Mouse (Mus musculus) neural tube, embryonic 11.5 days (tissue): Measurements from ENCODE around the gene Scnn1b. TPM values are rescaled to one million over a fixed set of nuclear protein-coding genes. Genes with fewer than 3 reads are reported as not detected.

ENCODE experiments used
- ATAC-seq: fragments of 200-750 bp; cut with Nextera tagmentation; 2 replicates; pipeline ENCODE4 v1.8.0; 2017; ENCODE audit warnings: moderate number of reproducible peaks, mild to moderate bottlenecking, moderate TSS enrichment, moderate library complexity; ENCODE audit not compliant: insufficient read depth, low FRiP score, low TSS enrichment
- DNase-seq: peaks from one replicate; pipeline ENCODE4 v3.0.0-alpha.2; 2015; ENCODE audit warnings: low spot score
- H3K27ac ChIP-seq: fragments of 300-500 bp; sonication (generic); 2 replicates; pipeline ENCODE4 v1.5.1; 2014; ENCODE audit warnings: low read depth, mild to moderate bottlenecking, low read length
- H3K27me3 ChIP-seq: fragments of 300-500 bp; sonication (generic); 2 replicates; pipeline ENCODE4 v1.6.1; 2014; ENCODE audit warnings: mild to moderate bottlenecking, low read length, mixed read lengths; ENCODE audit not compliant: control insufficient read depth, insufficient read depth
- H3K36me3 ChIP-seq: fragments of 300-500 bp; sonication (generic); 2 replicates; pipeline ENCODE4 v1.6.1; 2014; ENCODE audit warnings: mild to moderate bottlenecking, low read length, moderate library complexity, mixed read lengths; ENCODE audit not compliant: control insufficient read depth, insufficient read depth
- H3K4me1 ChIP-seq: fragments of 300-500 bp; sonication (generic); 2 replicates; pipeline ENCODE4 v1.6.1; 2014; ENCODE audit warnings: low read length, mixed read lengths; ENCODE audit not compliant: control insufficient read depth, insufficient read depth
- H3K4me2 ChIP-seq: fragments of 300-500 bp; sonication (generic); 2 replicates; pipeline ENCODE4 v1.6.1; 2014; ENCODE audit warnings: low read depth, mild to moderate bottlenecking, moderate library complexity
- H3K4me3 ChIP-seq: fragments of 300-500 bp; sonication (generic); 2 replicates; pipeline ENCODE4 v1.5.1; 2014; ENCODE audit warnings: low read depth, low read length
- H3K9ac ChIP-seq: fragments of 300-500 bp; sonication (generic); 2 replicates; pipeline ENCODE4 v1.6.1; 2014; ENCODE audit warnings: mild to moderate bottlenecking, low read length
- H3K9me3 ChIP-seq: fragments of 300-500 bp; sonication (generic); 2 replicates; pipeline ENCODE4 v1.6.1; 2016; ENCODE audit warnings: low read length; ENCODE audit not compliant: control insufficient read depth
- WGBS: fragments of 180-500 bp; shearing (Covaris S2); extraction: QIAGEN DNeasy Blood & Tissue Kit; methylation state at CpG from one replicate; pipeline ENCODE4 v1.1.7; 2014; 5-methylcytosine and 5-hydroxymethylcytosine counted together
- polyA plus RNA-seq: library from polyadenylated mRNA; unstranded; fragments of >200 nt; fragmentation: Nextera tagmentation; extraction: Ambion mirVana; gene quantifications from 2 replicates; pipeline ENCODE4 v1.2.1, GENCODE M21; 2014

Scnn1b gene
- polyA plus RNA-seq, 1 experiment from 2014 or later, result 0.19 TPM

DNA sequence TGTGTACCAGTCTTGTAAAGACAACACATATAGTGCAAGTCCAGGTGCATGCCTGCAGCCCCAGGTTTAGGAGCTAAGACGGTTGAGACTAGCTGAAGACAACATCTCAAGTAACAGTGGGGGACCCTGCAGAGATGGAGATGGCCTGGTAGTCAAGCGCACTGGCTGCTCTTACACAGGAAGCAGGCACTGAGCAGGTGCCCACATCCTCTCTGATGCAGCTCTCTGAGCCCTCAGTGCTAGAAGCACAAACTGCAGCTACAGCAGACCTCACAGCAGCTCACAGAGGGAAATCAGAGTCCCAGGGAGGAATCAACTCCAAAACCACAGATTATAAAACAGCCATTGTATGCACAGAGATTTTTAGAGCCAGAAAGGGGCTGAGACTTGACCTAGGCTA is 69.5 kb downstream of the Scnn1b start:
- WGBS, result 90% methylated on average over 2 of the region's 2 CpGs

DNA sequence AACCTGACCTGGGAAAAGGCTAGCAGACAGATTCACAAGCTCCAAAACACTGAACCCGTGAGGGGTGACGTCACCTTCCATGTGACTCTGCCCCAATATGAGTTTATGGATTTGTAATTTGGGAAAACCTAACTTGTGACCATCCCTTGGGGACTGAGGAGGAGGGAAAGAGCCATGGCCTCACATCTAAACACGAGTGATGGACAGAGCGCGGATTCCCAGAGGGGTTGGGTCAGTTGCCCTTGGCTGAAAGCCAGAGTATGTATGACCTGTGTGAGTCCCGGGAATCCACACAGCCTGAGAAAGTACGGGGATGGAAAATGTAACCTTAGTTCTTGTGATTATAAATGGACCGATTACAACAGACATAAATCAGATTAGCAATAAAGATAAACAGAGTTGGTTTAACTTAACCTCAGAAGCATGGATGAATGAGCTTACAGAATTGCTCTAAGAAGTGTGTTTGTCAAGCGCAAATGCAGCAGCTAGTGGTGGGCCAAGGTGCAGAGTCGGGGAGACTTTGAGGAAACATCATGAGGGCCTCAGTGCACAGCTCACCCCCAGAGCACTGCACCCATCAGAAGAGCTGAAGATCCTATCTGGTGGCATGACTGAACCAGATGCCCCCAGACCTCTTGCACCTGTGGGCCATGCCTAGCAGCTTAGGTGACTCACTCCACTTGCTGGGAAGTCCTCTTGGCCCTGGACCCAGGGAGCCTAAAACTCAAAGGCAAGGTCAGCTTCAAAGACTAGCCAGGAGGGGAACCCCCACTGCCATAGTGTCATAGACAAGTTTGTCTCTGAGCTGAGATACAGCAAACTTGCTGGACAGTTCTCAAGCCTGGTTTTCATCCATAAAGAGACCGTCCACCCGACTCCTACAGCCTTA is 71.3 kb downstream of the Scnn1b start:
- H3K4me3 ChIP-seq, result no peak overlapping the region
- no peaks in the 10 kb centered on the region for H3K27me3 ChIP-seq
- H3K27ac ChIP-seq, result no peak overlapping the region
- ATAC-seq (no peak), DNase-seq (peak; percentile 31)
- H3K36me3 ChIP-seq, result no peaks in the 10 kb centered on the region
- H3K4me1 ChIP-seq, result no peaks in the 10 kb centered on the region
- WGBS, result 80% methylated on average over 12 of the region's 12 CpGs
- H3K9ac ChIP-seq, result no peak overlapping the region
- no peaks in the 10 kb centered on the region for H3K9me3 ChIP-seq
- H3K4me2 ChIP-seq, result no peak overlapping the region

More for the DNA sequence above, 69.5 kb downstream of the Scnn1b start:
- Histone ChIP-seq H3K27ac (no peak overlapping the region), H3K4me1 (no peaks in the 10 kb centered on the region), H3K27me3 (no peaks in the 10 kb centered on the region), H3K9me3 (no peaks in the 10 kb centered on the region), H3K4me2 (no peak overlapping the region), H3K36me3 (no peaks in the 10 kb centered on the region), H3K4me3 (no peak overlapping the region), H3K9ac (no peak overlapping the region)
- DNase-seq, result no peak
- ATAC-seq, result no peak

DNA sequence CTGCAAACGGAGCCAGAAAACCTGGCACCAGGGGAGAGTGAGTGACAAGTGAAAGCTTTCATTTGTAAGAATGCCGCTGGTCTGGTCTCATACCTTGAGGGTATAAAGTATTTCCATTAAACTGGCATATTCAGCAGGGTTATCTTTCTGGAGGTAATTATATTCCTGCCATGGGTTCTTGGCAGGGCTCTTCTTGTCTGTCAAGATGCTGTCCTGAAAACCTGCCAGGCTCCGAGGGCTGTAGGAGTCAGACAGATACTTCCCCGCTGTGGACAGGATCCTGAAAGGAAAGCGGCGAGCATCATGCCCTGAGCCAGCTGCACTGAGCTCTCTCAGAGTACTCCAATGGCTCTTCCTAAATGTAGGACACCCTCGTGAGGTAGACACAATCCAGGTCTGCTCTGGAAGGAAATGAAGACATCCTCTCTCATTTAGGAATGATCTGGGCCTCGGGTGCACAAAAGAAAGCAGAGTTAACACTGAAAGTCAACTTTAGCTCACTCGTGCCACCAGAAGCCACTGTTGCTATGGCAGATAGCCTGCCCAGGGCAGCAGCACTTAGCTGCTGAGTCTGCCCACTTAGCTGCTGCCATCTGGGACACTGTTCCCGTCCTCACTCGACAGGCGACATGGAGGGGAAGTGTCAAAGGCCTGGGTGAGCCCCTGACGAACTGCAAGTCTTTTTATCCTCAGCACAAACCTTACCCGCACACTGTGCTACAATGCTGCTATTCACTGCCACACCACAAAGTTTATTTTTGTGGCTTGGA is 72.2 kb downstream of the Scnn1b start:
- H3K36me3 ChIP-seq, result no peaks in the 10 kb centered on the region
- H3K4me2 ChIP-seq, result no peak overlapping the region
- no peak overlapping the region for H3K27ac ChIP-seq
- WGBS, result 78% methylated on average over 14 of the region's 14 CpGs
- no peak for ATAC-seq
- H3K9me3 ChIP-seq, result no peaks in the 10 kb centered on the region
- H3K27me3 ChIP-seq, result no peaks in the 10 kb centered on the region
- DNase-seq, result no peak
- no peak overlapping the region for H3K9ac ChIP-seq
- no peak overlapping the region for H3K4me3 ChIP-seq
- no peaks in the 10 kb centered on the region for H3K4me1 ChIP-seq

DNA sequence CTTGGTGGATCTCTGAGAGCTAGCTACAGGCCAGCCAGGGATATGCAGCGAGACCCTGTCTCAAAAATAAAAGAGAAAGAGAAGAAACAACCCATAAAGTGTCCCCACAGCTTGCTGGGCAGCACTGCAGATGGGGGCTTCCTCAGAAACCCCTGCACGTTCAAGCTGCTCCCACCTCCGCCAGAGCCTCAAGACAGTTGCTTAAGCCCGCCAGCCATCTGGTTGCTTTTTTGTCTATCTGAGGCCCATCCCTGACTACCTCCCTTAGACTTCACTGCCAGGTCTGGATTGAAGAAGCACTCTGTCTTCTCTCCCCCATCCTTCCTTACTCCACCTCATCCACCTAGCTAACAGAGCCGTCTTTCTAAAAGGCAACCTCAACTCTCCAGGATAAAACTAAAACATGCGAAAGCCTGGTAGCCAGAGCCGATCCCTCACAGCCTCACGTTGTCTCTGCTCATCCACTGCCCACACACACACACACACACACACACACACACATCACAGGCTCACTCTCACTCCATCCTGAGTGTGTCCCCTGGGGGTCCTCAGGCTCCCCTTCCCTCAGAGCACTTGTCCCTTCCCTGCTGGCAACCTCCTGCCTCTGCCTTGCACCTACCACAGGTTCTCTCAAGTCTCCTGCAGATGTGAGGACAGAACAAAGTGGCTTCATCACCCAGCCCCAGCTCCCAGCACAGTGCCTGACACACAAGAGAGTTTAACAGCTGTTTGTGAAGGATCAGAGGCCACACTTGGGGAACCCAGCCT is 73.5 kb downstream of the Scnn1b start:
- no peak overlapping the region for H3K4me3 ChIP-seq
- ATAC-seq, result no peak
- H3K4me2 ChIP-seq, result no peak overlapping the region
- DNase-seq, result no peak
- H3K36me3 ChIP-seq, result no peaks in the 10 kb centered on the region
- no peaks in the 10 kb centered on the region for H3K27me3 ChIP-seq
- no peak overlapping the region for H3K27ac ChIP-seq
- 74% methylated on average over 8 of the region's 8 CpGs for WGBS
- H3K9ac ChIP-seq, result no peak overlapping the region
- H3K4me1 ChIP-seq, result no peaks in the 10 kb centered on the region
- H3K9me3 ChIP-seq, result no peaks in the 10 kb centered on the region

DNA sequence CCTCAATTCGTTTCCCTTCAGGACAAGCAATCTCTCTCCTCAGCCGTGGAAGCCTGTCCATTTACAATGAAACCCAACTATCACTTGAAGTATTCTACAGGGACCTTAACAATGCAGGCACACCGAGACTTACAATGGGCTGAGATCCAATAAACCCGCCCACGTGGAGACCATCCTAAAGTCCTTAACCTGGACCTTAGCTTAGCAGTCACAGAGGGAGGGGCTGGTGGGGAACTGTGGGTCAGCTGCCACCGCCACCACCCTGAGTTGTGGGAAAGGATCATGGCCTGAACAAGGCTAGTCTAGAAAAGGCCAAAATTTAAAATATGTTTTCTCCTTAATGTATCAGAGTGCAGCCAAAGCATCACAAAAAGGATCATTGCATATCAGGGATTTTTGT is 74.4 kb downstream of the Scnn1b start:
- Histone ChIP-seq H3K36me3 (no peaks in the 10 kb centered on the region), H3K27me3 (no peaks in the 10 kb centered on the region), H3K27ac (no peak overlapping the region), H3K9ac (no peak overlapping the region), H3K9me3 (no peaks in the 10 kb centered on the region), H3K4me3 (no peak overlapping the region), H3K4me1 (no peaks in the 10 kb centered on the region), H3K4me2 (no peak overlapping the region)
- WGBS, result 49% methylated on average over 6 of the region's 6 CpGs
- DNase-seq, result no peak
- ATAC-seq, result no peak

DNA sequence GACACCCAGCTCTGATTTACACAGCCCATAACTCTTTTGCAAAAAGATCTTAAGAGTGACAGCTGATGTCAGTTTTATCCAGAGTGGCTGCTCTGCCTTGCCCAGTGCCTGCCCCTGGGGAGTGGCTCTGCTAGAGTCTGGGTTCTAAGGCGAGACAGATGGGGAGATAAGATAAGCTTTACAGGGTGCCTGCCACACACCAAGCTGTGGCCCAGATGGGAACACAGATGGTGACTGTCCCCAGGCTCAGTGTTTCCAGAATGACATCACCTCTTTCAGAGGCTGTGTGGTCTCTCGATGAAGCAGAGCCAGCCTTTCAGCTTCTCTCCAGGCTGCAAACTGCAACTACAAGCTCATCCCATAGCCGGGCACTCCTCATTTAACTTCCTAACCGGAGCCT is 74.9 kb downstream of the Scnn1b start:
- 34% methylated on average over 4 of the region's 4 CpGs for WGBS
- Histone ChIP-seq H3K9ac (no peak overlapping the region), H3K4me1 (no peaks in the 10 kb centered on the region), H3K36me3 (no peaks in the 10 kb centered on the region), H3K4me3 (no peak overlapping the region), H3K27me3 (no peaks in the 10 kb centered on the region), H3K4me2 (no peak overlapping the region), H3K9me3 (no peaks in the 10 kb centered on the region), H3K27ac (no peak overlapping the region; the same call in 1 of the 2 replicates)
- DNase-seq (peak; percentile 48), ATAC-seq (peak; percentile 41; the same call in 1 of the 2 replicates)

DNA sequence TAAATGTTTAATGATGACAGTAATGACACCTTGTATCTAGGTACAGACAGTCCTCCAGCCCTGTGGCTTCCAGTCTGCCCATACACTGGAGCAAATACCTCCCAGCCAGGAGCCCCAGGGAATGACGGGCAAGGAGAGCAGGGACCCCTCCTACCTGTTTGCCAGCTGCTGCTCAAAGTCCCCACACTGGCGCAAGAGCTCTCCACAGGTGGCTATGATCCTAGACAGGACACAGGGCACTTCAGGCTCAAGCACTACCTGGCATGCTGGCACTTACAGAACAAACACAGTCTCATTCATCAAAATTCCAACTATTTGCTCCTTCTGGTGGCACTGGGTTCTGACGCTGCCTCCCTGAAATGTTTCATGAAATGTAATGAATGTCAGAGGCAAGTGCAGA is 76.2 kb downstream of the Scnn1b start:
- WGBS, result 90% methylated on average over 3 of the region's 3 CpGs

DNA sequence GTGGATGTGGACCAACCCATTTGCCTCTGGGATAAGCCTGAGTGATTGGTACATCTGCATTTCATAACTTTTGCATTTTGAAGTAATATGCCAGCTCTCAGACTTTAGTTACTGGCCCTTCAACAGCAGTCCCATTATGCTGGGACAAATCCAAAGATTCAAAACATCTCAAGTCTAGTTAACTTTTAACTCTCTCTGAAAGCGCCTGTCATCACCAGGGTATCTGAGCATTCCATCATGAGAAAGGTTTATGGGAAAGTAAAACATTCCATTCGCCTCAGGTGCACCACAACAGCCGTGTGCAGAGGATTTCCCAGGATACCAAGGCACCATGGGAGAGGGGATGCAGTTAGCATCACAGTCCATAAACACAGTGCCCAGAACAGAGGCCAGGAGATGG is 76.8 kb downstream of the Scnn1b start:
- no peak for DNase-seq
- Histone ChIP-seq H3K4me2 (no peak overlapping the region), H3K27me3 (no peaks in the 10 kb centered on the region), H3K9ac (no peak overlapping the region), H3K4me3 (no peak overlapping the region), H3K36me3 (no peaks in the 10 kb centered on the region), H3K27ac (no peak overlapping the region), H3K4me1 (no peaks in the 10 kb centered on the region), H3K9me3 (no peaks in the 10 kb centered on the region)
- 88% methylated on average over 3 of the region's 3 CpGs for WGBS
- no peak for ATAC-seq

More for the DNA sequence above, 76.2 kb downstream of the Scnn1b start:
- Histone ChIP-seq H3K36me3 (no peaks in the 10 kb centered on the region), H3K4me1 (no peaks in the 10 kb centered on the region), H3K9me3 (no peaks in the 10 kb centered on the region), H3K27me3 (no peaks in the 10 kb centered on the region), H3K4me2 (no peak overlapping the region), H3K9ac (no peak overlapping the region), H3K27ac (no peak overlapping the region), H3K4me3 (no peak overlapping the region)
- no peak for ATAC-seq
- DNase-seq, result no peak
